Mouse (Mus musculus): ENCODE measurements around the gene Tat. TPM values are rescaled to one million over a fixed set of nuclear protein-coding genes. Genes with fewer than 3 reads are reported as not detected.

The Tat gene
- total and polyA plus RNA-seq, 3 experiments: not detected

DNA sequence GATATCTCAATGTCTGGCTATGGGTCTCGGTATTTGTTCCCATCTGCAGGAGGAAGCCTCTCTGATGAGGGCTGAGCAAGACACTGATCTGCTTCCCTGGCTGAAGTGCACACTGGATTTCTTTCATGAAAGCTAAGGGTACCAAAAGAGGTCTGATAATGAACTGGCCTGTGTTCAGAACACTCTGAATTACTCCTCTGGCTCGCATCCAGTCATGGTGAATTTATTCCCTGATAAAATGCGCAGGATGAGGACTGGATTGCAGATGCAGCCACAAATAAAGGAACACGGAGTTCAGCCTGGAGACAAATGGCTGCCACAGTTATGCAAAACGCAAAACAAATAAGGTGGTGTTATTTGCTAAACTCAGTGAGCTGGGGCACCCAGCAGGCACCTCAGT is 6.3 kb upstream of the Tat start:
- no peaks in the 10 kb centered on the region for H3K4me1 ChIP-seq (ENCODE audit: control insufficient read depth in 1 of 2, insufficient read depth in 2 of 2, low read length in 2 of 2)
- TF ChIP-seq USF2 (IDR thresholded peaks at IDR 0.05; ENCODE audit: borderline replicate concordance in 1 of 2, insufficient read depth in 1 of 2, low read depth in 1 of 2, low read length in 2 of 2): no peak
- no peak for TF ChIP-seq GATA1 (IDR thresholded peaks at IDR 0.05; ENCODE audit: low read depth, low read length)
- TF ChIP-seq RCOR1 (IDR thresholded peaks at IDR 0.05; ENCODE audit: low read depth, low read length): no peak
- TF ChIP-seq CHD1 (IDR thresholded peaks at IDR 0.05; ENCODE audit: low read depth, low read length): no peak
- no peak for TF ChIP-seq POLR2A (IDR thresholded peaks at IDR 0.05; ENCODE audit: control insufficient read depth in 1 of 2, insufficient read depth in 1 of 2, low read depth in 1 of 2, low read length in 2 of 2, poor library complexity in 1 of 2)
- no peak for TF ChIP-seq RAD21 (IDR thresholded peaks at IDR 0.05; ENCODE audit: low read depth, low read length)
- no peak for TF ChIP-seq POLR2AphosphoS5 (IDR thresholded peaks at IDR 0.05; ENCODE audit: borderline replicate concordance, low read depth, low read length)
- TF ChIP-seq MYB (IDR thresholded peaks at IDR 0.05; ENCODE audit: low read depth, low read length): no peak
- no peak for TF ChIP-seq MAFK (IDR thresholded peaks at IDR 0.05; ENCODE audit: borderline replicate concordance, low read depth, low read length)
- TF ChIP-seq CTCF (IDR thresholded peaks at IDR 0.05 in 2 of 3, conservative IDR thresholded peaks at IDR 0.05 in 1 of 3; ENCODE audit: control insufficient read depth in 1 of 3, insufficient read depth in 1 of 3, low read depth in 2 of 3, low read length in 3 of 3, poor library complexity in 1 of 3, severe bottlenecking in 1 of 3): no peak
- TF ChIP-seq E2F4 (IDR thresholded peaks at IDR 0.05; ENCODE audit: borderline replicate concordance, low read depth, low read length): no peak
- TF ChIP-seq ELF1 (IDR thresholded peaks at IDR 0.05; ENCODE audit: low read depth, low read length): no peak
- TF ChIP-seq ZNF384 (IDR thresholded peaks at IDR 0.05; ENCODE audit: low read depth, low read length): no peak
- TF ChIP-seq HCFC1 (IDR thresholded peaks at IDR 0.05; ENCODE audit: low read depth, low read length): no peak
- TF ChIP-seq CHD2 (IDR thresholded peaks at IDR 0.05; ENCODE audit: low read length): no peak
- TF ChIP-seq MEF2A (IDR thresholded peaks at IDR 0.05; ENCODE audit: extremely low read depth, insufficient replicate concordance, low read depth, low read length, poor library complexity, severe bottlenecking): no peak
- TF ChIP-seq ZMIZ1 (IDR thresholded peaks at IDR 0.05; ENCODE audit: low read depth, low read length): no peak

DNA sequence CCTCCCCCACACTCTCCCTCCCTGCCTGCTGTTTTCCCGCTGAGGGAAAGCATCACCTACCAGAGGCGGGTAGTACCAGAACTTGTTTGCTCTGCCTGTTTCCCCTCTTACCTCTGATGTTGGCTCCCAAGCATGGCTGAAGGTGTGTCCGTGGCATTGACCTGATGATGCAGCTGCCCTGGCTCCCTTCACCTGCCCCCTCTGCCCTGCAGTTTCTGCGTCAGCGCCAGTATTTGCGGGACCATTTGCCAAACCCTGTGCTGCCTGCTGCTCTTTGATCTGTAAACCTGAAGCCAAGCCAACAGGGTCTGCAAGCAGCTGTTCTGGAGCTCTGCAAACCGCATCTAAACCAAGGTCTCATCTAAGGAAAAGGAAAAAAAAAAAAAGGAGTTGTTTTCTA is 3.9 kb upstream of the Tat start:
- Histone ChIP-seq H3K36me3 (ENCODE audit: control insufficient read depth in 1 of 2, insufficient read depth in 2 of 2, low read length in 2 of 2) (no peaks in the 10 kb centered on the region), H3K79me2 (ENCODE audit: control insufficient read depth, insufficient read depth, low read length, poor library complexity) (no peaks in the 10 kb centered on the region), H3K4me1 (ENCODE audit: control insufficient read depth in 1 of 2, insufficient read depth in 2 of 2, low read length in 2 of 2) (no peaks in the 10 kb centered on the region), H3K4me3 (ENCODE audit: control insufficient read depth in 1 of 2, insufficient read depth in 1 of 2, low read depth in 2 of 2, low read length in 2 of 2) (no peak overlapping the region), H3K9me3 (replicated peaks; ENCODE audit: insufficient read depth, low read length) (no peaks in the 10 kb centered on the region), H3K27me3 (ENCODE audit: control insufficient read depth in 1 of 2, insufficient read depth in 2 of 2, low read length in 2 of 2) (peaks cover 0 to 1% of the 10 kb centered on the region in 2 experiments; a peak in 2 of 4 replicates), H3K27ac (ENCODE audit: control insufficient read depth, low read depth, low read length) (no peak overlapping the region), H3K9ac (ENCODE audit: control insufficient read depth, low read depth, low read length, poor library complexity, severe bottlenecking) (no peak overlapping the region)
- DNase-seq (ENCODE audit: low read depth, low spot score): no peak
- no peak for TF ChIP-seq SMC3 (IDR thresholded peaks at IDR 0.05; ENCODE audit: low read depth, low read length)
- no peak for TF ChIP-seq MAX (IDR thresholded peaks at IDR 0.05; ENCODE audit: low read length)

More for the DNA sequence above, 6.3 kb upstream of the Tat start:
- no peak overlapping the region for H3K27ac ChIP-seq (ENCODE audit: control insufficient read depth, low read depth, low read length)
- H3K27me3 ChIP-seq (ENCODE audit: control insufficient read depth in 1 of 2, insufficient read depth in 2 of 2, low read length in 2 of 2): peaks cover 0 to 3% of the 10 kb centered on the region in 2 experiments; a peak in 2 of 4 replicates
- no peaks in the 10 kb centered on the region for H3K36me3 ChIP-seq (ENCODE audit: control insufficient read depth in 1 of 2, insufficient read depth in 2 of 2, low read length in 2 of 2)
- no peak overlapping the region for H3K4me3 ChIP-seq (ENCODE audit: control insufficient read depth in 1 of 2, insufficient read depth in 1 of 2, low read depth in 2 of 2, low read length in 2 of 2)
- no peak for DNase-seq (ENCODE audit: low read depth, low spot score)
- H3K79me2 ChIP-seq (ENCODE audit: control insufficient read depth, insufficient read depth, low read length, poor library complexity): no peaks in the 10 kb centered on the region
- H3K9me3 ChIP-seq (replicated peaks; ENCODE audit: insufficient read depth, low read length): no peaks in the 10 kb centered on the region
- H3K9ac ChIP-seq (ENCODE audit: control insufficient read depth, low read depth, low read length, poor library complexity, severe bottlenecking): no peak overlapping the region
